Comparison of ENCODE assay signal across 1 mouse cellular context in genomic region chr6:134897443-134898094, GRCm38 (mm10).
TF ChIP-seq lines count a peak whose summit lies in the region.

No protein-coding gene starts in this region.

TF ChIP-seq in CH12.LX, 34 proteins besides CTCF, POLR2A, EP300 and RAD21 (continued from another document):
- TF ChIP-seq TCF12 (IDR thresholded peaks at IDR 0.05; ENCODE audit: low read depth, low read length) (peak; percentile 93), GABPA (IDR thresholded peaks at IDR 0.05; ENCODE audit: insufficient replicate concordance, low read depth, low read length) (no peak), SIN3A (IDR thresholded peaks at IDR 0.05; ENCODE audit: low read length) (peak; percentile 83), JUND (conservative IDR thresholded peaks at IDR 0.05; ENCODE audit: low read depth, low read length) (no peak), JUN (IDR thresholded peaks at IDR 0.05; ENCODE audit: insufficient read depth, low read depth, low read length) (no peak), NRF1 (IDR thresholded peaks at IDR 0.05; ENCODE audit: low read depth, low read length) (peak; percentile 88), ZNF384 (IDR thresholded peaks at IDR 0.05; ENCODE audit: low read depth, low read length) (no peak), MAX (IDR thresholded peaks at IDR 0.05; ENCODE audit: low read length) (peak; percentile 91), MYC (IDR thresholded peaks at IDR 0.05; ENCODE audit: low read depth, low read length) (peak; percentile 67; the same call in 1 of the 2 replicates), MAZ (IDR thresholded peaks at IDR 0.05; ENCODE audit: low read depth, low read length) (peak; percentile 90), MEF2A (IDR thresholded peaks at IDR 0.05; ENCODE audit: borderline replicate concordance, low read depth, low read length) (peak; percentile 82; the same call in 1 of the 2 replicates), ZC3H11A (IDR thresholded peaks at IDR 0.05; ENCODE audit: low read depth, low read length) (no peak), POLR2AphosphoS2 (IDR thresholded peaks at IDR 0.05; ENCODE audit: low read depth, low read length) (peak; percentile 83; the same call in 1 of the 2 replicates), HCFC1 (IDR thresholded peaks at IDR 0.05; ENCODE audit: low read depth, low read length) (peak; percentile 72)
